ENCODE assay signal across 13 mouse cellular contexts in the genomic region with DNA sequence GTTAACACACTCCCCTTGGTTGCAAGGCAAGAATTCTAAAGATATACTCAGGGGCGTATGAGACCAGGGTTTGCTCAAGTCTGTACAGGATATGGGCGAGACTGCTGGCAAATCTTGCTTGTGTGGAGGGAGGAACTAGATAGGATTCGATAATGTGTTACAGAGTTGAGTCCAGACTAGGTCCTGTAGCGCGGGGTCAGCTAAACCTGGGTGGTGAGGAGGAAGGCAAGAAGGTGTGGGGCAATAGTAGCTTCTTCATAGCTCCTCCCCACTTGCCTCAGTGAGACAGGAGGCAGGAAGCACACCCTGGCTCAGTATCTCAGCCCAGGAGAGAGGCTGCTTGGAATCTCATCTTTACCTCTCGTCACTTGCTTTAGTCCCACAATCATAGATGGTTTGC. TPM values are rescaled to one million over a fixed set of nuclear protein-coding genes. Genes with fewer than 3 reads are reported as not detected.
DNase-seq lines count a peak whose midpoint lies in the region; ATAC-seq and TF ChIP-seq lines count a peak whose summit lies in the region.
"Had no signal": no experiment of that assay in that cellular context is flagged by ENCODE, and none has a peak within 500 bp of the region (broad histone marks: within the 10 kb centered on the region; RNA-seq: fewer than 3 reads in every experiment).

No protein-coding gene starts in this region.

- ATAC-seq in hindbrain, embryonic 13.5 days (ENCODE audit: low FRiP score) = 0 out of 2 replicates have a peak, but pooled peaks have one; percentile 17
- ATAC-seq in hindbrain, embryonic 14.5 days (ENCODE audit: low FRiP score) = no peak
- ATAC-seq in lung, embryonic 14.5 days (ENCODE audit: insufficient read depth) = peak; percentile 42; the same call in 1 of the 2 replicates
- ATAC-seq in heart, postnatal 0 days (ENCODE audit: insufficient read depth, low read depth) = 0 out of 2 replicates have a peak, but pooled peaks have one; percentile 12

- no peaks in the 10 kb centered on the region for H3K27me3 ChIP-seq in hindbrain, embryonic 13.5 days
- no peaks in the 10 kb centered on the region for H3K27me3 ChIP-seq in hindbrain, embryonic 14.5 days (ENCODE audit: control insufficient read depth, insufficient read depth, low read length)
- no peaks in the 10 kb centered on the region for H3K27me3 ChIP-seq in lung, embryonic 14.5 days (ENCODE audit: insufficient read depth, low read length)
- H3K27me3 ChIP-seq in heart, postnatal 0 days (ENCODE audit: control insufficient read depth, insufficient read depth, low read length) = no peaks in the 10 kb centered on the region
- H3K27me3 ChIP-seq: embryonic facial prominence, embryonic 13.5 days; forebrain, embryonic 12.5 days had no signal

- TF ChIP-seq EP300 in heart, postnatal 0 days (IDR thresholded peaks at IDR 0.05; ENCODE audit: low read depth) = no peak

- no peak overlapping the region for H3K4me3 ChIP-seq in hindbrain, embryonic 13.5 days
- H3K4me3 ChIP-seq in hindbrain, embryonic 14.5 days (replicated peaks; ENCODE audit: low read length) = no peak overlapping the region
- no peak overlapping the region for H3K4me3 ChIP-seq in lung, embryonic 14.5 days (ENCODE audit: low read depth, low read length)
- H3K4me3 ChIP-seq in heart, postnatal 0 days (ENCODE audit: low read depth, low read length) = no peak overlapping the region
- H3K4me3 ChIP-seq: embryonic facial prominence, embryonic 13.5 days; forebrain, embryonic 12.5 days had no signal

- DNase-seq in hindbrain, embryonic 14.5 days (ENCODE audit: low spot score) = no peak
- DNase-seq in lung, embryonic 14.5 days = no peak
- no peak for DNase-seq in lung, postnatal 36 days
- DNase-seq in heart, postnatal 0 days (ENCODE audit: low spot score) = no peak
- peak; percentile 16 for DNase-seq in lung, postnatal 10 days
- no peak for DNase-seq in gastrocnemius, adult 18-20 months (ENCODE audit: low spot score)
- DNase-seq: cerebellum, postnatal 36 days; gastrocnemius, postnatal 25 days; left cerebral cortex, postnatal 4 days; thymus, adult 18-20 months had no signal

- WGBS in hindbrain, embryonic 13.5 days = 83% methylated on average over 6 of the region's 6 CpGs
- 84% methylated on average over 6 of the region's 6 CpGs for WGBS in hindbrain, embryonic 14.5 days
- 77% methylated on average over 6 of the region's 6 CpGs for WGBS in lung, embryonic 14.5 days
- 55% methylated on average over 6 of the region's 6 CpGs for WGBS in heart, postnatal 0 days

- no peaks in the 10 kb centered on the region for H3K4me1 ChIP-seq in hindbrain, embryonic 13.5 days (replicated peaks)
- no peaks in the 10 kb centered on the region for H3K4me1 ChIP-seq in hindbrain, embryonic 14.5 days (replicated peaks; ENCODE audit: control insufficient read depth, insufficient read depth, low read length)
- H3K4me1 ChIP-seq in lung, embryonic 14.5 days (ENCODE audit: insufficient read depth) = no peaks in the 10 kb centered on the region
- H3K4me1 ChIP-seq in heart, postnatal 0 days (ENCODE audit: control insufficient read depth, insufficient read depth) = no peaks in the 10 kb centered on the region
- H3K4me1 ChIP-seq: forebrain, embryonic 12.5 days had no signal

- no peak overlapping the region for H3K27ac ChIP-seq in hindbrain, embryonic 13.5 days
- H3K27ac ChIP-seq in hindbrain, embryonic 14.5 days = no peak overlapping the region
- H3K27ac ChIP-seq in lung, embryonic 14.5 days (ENCODE audit: low read depth) = no peak overlapping the region
- H3K27ac ChIP-seq in heart, postnatal 0 days (ENCODE audit: low read depth) = peak overlapping the region; percentile 63
- H3K27ac ChIP-seq: embryonic facial prominence, embryonic 13.5 days; forebrain, embryonic 12.5 days had no signal

- H3K4me2 ChIP-seq in hindbrain, embryonic 13.5 days = no peak overlapping the region
- H3K4me2 ChIP-seq in hindbrain, embryonic 14.5 days (replicated peaks) = no peak overlapping the region
- H3K4me2 ChIP-seq in lung, embryonic 14.5 days = no peak overlapping the region
- no peak overlapping the region for H3K4me2 ChIP-seq in heart, postnatal 0 days (ENCODE audit: low read depth, low read length)
- H3K4me2 ChIP-seq: forebrain, embryonic 12.5 days had no signal

- no peaks in the 10 kb centered on the region for H3K9me3 ChIP-seq in hindbrain, embryonic 13.5 days
- H3K9me3 ChIP-seq in hindbrain, embryonic 14.5 days (ENCODE audit: control insufficient read depth, low read length) = no peaks in the 10 kb centered on the region
- H3K9me3 ChIP-seq in lung, embryonic 14.5 days (ENCODE audit: low read depth, low read length) = no peaks in the 10 kb centered on the region
- H3K9me3 ChIP-seq in heart, postnatal 0 days (replicated peaks; ENCODE audit: control insufficient read depth, low read length) = no peaks in the 10 kb centered on the region
- H3K9me3 ChIP-seq: embryonic facial prominence, embryonic 13.5 days; forebrain, embryonic 12.5 days had no signal

- no peaks in the 10 kb centered on the region for H3K36me3 ChIP-seq in hindbrain, embryonic 13.5 days
- H3K36me3 ChIP-seq in hindbrain, embryonic 14.5 days (replicated peaks; ENCODE audit: control insufficient read depth, insufficient read depth) = no peaks in the 10 kb centered on the region
- H3K36me3 ChIP-seq in lung, embryonic 14.5 days (ENCODE audit: insufficient read depth) = no peaks in the 10 kb centered on the region
- no peaks in the 10 kb centered on the region for H3K36me3 ChIP-seq in heart, postnatal 0 days (replicated peaks; ENCODE audit: control insufficient read depth, insufficient read depth, low read length)
- H3K36me3 ChIP-seq: embryonic facial prominence, embryonic 13.5 days; forebrain, embryonic 12.5 days had no signal

- H3K9ac ChIP-seq in hindbrain, embryonic 13.5 days = no peak overlapping the region
- no peak overlapping the region for H3K9ac ChIP-seq in hindbrain, embryonic 14.5 days
- H3K9ac ChIP-seq in lung, embryonic 14.5 days = no peak overlapping the region
- H3K9ac ChIP-seq in heart, postnatal 0 days (replicated peaks; ENCODE audit: low read depth, low read length) = no peak overlapping the region
- H3K9ac ChIP-seq: embryonic facial prominence, embryonic 13.5 days; forebrain, embryonic 12.5 days had no signal

- TF ChIP-seq CTCF in lung, embryonic 14.5 days (IDR thresholded peaks at IDR 0.05; ENCODE audit: low read depth) = no peak
- no peak for TF ChIP-seq CTCF in heart, postnatal 0 days (IDR thresholded peaks at IDR 0.05; ENCODE audit: low read depth)

RNA-seq across cellular contexts. Expression of gene B4galt4, which starts 12.9 kb away (rescaled TPM):
- polyA plus RNA-seq in hindbrain, embryonic 13.5 days (2015; fragmentation: Nextera tagmentation; extraction: Ambion mirVana) = 29.1 and 30.0 TPM in 2 replicates
- 40.0 and 41.7 TPM in 2 replicates for polyA plus RNA-seq in hindbrain, embryonic 14.5 days (2014; fragmentation: Nextera tagmentation; extraction: Ambion mirVana)
- 36.6 and 39.0 TPM in 2 replicates for polyA plus RNA-seq in lung, embryonic 14.5 days (2014; fragmentation: Nextera tagmentation; extraction: Ambion mirVana)
- total RNA-seq in heart, postnatal 0 days (2014; rRNA removed; ENCODE audit: low replicate concordance) = 12.4 and 26.6 TPM in 2 replicates
- polyA plus RNA-seq in heart, postnatal 0 days (2015; fragmentation: Nextera tagmentation; extraction: Ambion mirVana) = 12.6 and 14.5 TPM in 2 replicates
- total RNA-seq in gastrocnemius, adult 18-20 months (2021) = 1 to 10 TPM; 3.5 to 4.3 TPM

RNA-seq across cellular contexts. Expression of gene Arhgap31, which starts 16.1 kb away (rescaled TPM):
- polyA plus RNA-seq in hindbrain, embryonic 13.5 days (2015; fragmentation: Nextera tagmentation; extraction: Ambion mirVana) = 5.2 and 6.6 TPM in 2 replicates
- 5.6 and 7.8 TPM in 2 replicates for polyA plus RNA-seq in hindbrain, embryonic 14.5 days (2014; fragmentation: Nextera tagmentation; extraction: Ambion mirVana)
- 21.6 and 22.0 TPM in 2 replicates for polyA plus RNA-seq in lung, embryonic 14.5 days (2014; fragmentation: Nextera tagmentation; extraction: Ambion mirVana)
- 60.6 and 63.5 TPM in 2 replicates for total RNA-seq in heart, postnatal 0 days (2014; rRNA removed; ENCODE audit: low replicate concordance)
- polyA plus RNA-seq in heart, postnatal 0 days (2015; fragmentation: Nextera tagmentation; extraction: Ambion mirVana) = 15.0 and 15.7 TPM in 2 replicates
- total RNA-seq in gastrocnemius, adult 18-20 months (2021) = 10 to 100 TPM; 12.9 to 15.9 TPM
